Comparison of ENCODE assay signal across 27 mouse cellular contexts in the genomic region with DNA sequence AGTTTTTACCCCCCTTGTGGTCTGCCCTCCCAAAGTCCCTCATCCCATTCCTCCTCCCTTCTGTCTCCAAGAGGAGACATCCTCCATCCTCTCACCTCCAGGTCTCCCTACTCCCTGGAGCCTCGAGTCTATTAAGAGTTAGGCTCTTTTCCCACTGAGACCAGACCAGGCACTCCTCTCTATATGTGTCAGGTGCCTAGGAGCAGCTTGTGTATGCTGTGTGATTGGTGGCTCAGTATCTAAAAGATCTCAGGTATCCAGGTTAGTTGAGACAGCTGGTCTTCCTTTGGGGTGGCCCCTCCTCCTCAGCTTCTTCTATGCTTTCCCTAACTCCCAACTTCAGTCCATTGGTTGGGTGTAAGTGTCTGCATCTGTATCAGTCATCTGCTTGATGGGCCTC.
"Had no signal": no experiment of that assay in that cellular context is flagged by ENCODE, and none has a peak within 500 bp of the region (broad histone marks: within the 10 kb centered on the region; RNA-seq: fewer than 3 reads in every experiment).

No protein-coding gene starts in this region.

- H3K27ac ChIP-seq: gastrocnemius, adult 2 months; heart, adult 2 months; heart, embryonic 13.5 days; heart, embryonic 15.5 days; hindbrain, embryonic 10.5 days; hindbrain, embryonic 12.5 days; hindbrain, embryonic 14.5 days; intestine, embryonic 15.5 days; kidney, postnatal 0 days; layer of hippocampus, adult 2 months; limb, embryonic 13.5 days; limb, embryonic 15.5 days; liver, embryonic 12.5 days had no signal

- H3K27me3 ChIP-seq: heart, embryonic 13.5 days; heart, embryonic 15.5 days; hindbrain, embryonic 12.5 days; intestine, embryonic 15.5 days; limb, embryonic 13.5 days; limb, embryonic 15.5 days; liver, embryonic 12.5 days had no signal

- H3K4me1 ChIP-seq: heart, embryonic 13.5 days; heart, embryonic 15.5 days; hindbrain, embryonic 10.5 days; hindbrain, embryonic 12.5 days; intestine, embryonic 15.5 days; limb, embryonic 13.5 days; limb, embryonic 15.5 days; liver, embryonic 12.5 days had no signal

- H3K4me2 ChIP-seq: heart, embryonic 11.5 days; heart, embryonic 13.5 days; heart, embryonic 15.5 days; hindbrain, embryonic 12.5 days; hindbrain, embryonic 14.5 days; intestine, embryonic 15.5 days; limb, embryonic 13.5 days; limb, embryonic 15.5 days; liver, embryonic 12.5 days had no signal

- H3K9me3 ChIP-seq: heart, embryonic 13.5 days; heart, embryonic 15.5 days; hindbrain, embryonic 10.5 days; hindbrain, embryonic 12.5 days; intestine, embryonic 15.5 days; limb, embryonic 13.5 days; limb, embryonic 15.5 days; liver, embryonic 12.5 days had no signal

- H3K9ac ChIP-seq: heart, embryonic 13.5 days; heart, embryonic 15.5 days; hindbrain, embryonic 12.5 days; hindbrain, embryonic 14.5 days; intestine, embryonic 15.5 days; limb, embryonic 13.5 days; limb, embryonic 15.5 days; liver, embryonic 12.5 days had no signal

- H3K4me3 ChIP-seq: gastrocnemius, adult 2 months; heart, adult 2 months; heart, embryonic 13.5 days; heart, embryonic 15.5 days; hindbrain, embryonic 10.5 days; hindbrain, embryonic 12.5 days; intestine, embryonic 15.5 days; layer of hippocampus, adult 2 months; limb, embryonic 13.5 days; limb, embryonic 15.5 days; liver, embryonic 12.5 days had no signal

- ATAC-seq: forebrain, embryonic 16.5 days; hindbrain, embryonic 16.5 days; inflammation-experienced regulatory T-cells, adult 6 months; intestine, embryonic 15.5 days; intestine, postnatal 0 days; liver, embryonic 12.5 days had no signal

- H3K36me3 ChIP-seq: heart, embryonic 13.5 days; heart, embryonic 15.5 days; hindbrain, embryonic 10.5 days; hindbrain, embryonic 12.5 days; intestine, embryonic 15.5 days; limb, embryonic 13.5 days; limb, embryonic 15.5 days; liver, embryonic 12.5 days had no signal

- DNase-seq: gastrocnemius, adult 2 months; gastrocnemius, postnatal 10 days; gastrocnemius, postnatal 25 days; heart, adult 2 months; heart, postnatal 14 days; heart, postnatal 36 days; kidney, adult 18-20 months; kidney, adult 9 months; kidney, postnatal 25 days; kidney, postnatal 4 days; left cerebral cortex, postnatal 4 days had no signal
